Mouse (Mus musculus): ENCODE measurements around the gene Larp1. TPM values are rescaled to one million over a fixed set of nuclear protein-coding genes. Genes with fewer than 3 reads are reported as not detected.

Gene Larp1
- total RNA-seq, 2 experiments from 2014 or later = 69.6 to 69.9 TPM

DNA sequence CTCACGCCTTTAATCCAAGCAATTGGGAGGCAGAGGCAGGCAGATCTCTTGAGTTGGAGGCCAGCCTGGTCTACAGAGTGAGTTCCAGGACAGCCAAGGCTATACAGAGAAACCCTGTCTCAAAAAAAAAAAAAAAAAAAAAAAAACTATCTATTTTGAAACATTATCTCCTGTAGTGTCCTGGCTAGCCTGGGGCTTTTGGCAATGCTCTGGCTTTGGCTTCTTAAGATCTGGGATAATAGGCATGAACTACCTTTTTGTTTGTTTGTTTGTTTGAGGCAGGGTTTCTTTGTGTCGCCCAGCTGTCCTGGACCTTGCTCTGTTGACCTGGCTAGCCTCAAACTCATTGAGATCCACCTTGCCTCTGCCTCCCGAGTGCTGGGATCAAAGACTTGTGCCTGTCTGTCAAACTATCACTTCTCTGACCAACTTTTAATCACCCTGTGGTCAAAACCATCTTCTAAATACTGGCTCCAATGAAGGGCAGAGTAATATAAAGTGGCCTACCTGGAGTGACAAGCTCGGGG is 92.4 kb downstream of the Larp1 start:
- no peak for DNase-seq

DNA sequence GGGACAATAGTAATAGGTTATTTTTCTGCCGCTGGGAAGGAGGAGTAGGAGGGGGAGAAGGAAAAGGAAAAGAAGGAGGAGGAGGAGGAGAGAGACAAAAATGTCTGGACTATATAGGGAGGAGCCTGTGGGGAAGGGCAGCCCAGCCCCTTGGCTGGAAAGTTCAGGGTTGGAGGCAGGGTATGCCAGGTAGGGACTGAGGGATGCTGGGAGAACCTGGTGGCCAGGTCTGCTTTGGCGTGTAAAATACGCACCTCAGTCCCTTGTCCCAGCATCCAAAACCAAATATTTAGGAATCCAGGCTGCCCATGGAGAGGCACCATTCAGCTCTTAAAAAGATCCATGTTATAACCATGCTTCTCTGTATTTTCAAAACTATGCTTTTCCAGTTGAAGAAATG is 93.3 kb downstream of the Larp1 start:
- no peak for DNase-seq

DNA sequence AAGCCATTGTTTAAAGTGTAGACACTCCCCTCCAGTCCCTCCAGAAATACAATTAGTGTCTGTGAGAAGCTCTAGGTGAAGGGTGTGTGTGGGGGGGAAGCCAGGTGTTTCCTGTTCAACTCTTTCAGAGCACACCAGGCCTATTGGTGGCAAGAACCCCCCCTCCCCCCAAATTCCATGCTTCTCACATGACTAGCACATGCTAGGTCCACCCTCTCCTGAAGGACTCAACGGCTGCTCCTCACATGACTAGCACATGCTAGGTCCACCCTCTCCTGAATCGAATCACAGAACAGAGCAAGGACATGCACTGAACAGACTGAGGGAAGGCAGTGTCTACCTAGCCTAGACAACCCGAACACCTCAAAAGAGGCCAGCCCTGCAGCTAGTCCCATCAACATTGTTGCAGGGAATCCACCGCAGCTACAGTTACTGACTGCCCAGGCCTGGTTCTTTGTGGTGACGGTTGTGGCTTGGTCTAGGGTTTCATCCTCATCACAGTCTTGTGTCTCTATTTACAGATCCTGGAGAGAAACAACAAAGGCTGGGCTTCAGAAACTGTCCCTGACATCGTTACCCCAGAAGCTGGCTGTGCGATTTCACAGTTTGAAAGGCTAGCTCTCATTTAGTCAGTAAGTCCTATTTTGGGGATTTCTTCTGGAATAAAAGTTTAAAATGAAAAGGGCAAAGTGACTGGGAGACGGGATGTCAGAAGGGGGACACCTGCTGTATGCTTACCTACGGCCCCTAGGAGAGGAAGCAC is 93.9 kb downstream of the Larp1 start:
- DNase-seq = peak; percentile 16

DNA sequence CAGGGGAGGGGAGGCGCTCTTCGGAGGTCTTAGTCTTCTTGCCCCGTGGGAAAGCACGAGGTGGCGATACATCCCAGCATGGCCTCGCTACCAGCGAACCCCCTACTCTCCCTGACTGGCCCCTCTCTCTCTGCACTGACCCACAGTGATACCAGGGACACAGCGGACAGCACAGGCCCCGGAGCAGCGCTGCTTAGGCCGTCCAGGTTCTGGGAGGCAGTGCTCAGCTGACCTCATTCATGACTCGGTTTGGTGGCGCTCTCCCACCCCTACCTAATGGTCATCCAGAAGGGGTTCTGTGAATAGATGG is 94.4 kb downstream of the Larp1 start:
- no peak for DNase-seq

DNA sequence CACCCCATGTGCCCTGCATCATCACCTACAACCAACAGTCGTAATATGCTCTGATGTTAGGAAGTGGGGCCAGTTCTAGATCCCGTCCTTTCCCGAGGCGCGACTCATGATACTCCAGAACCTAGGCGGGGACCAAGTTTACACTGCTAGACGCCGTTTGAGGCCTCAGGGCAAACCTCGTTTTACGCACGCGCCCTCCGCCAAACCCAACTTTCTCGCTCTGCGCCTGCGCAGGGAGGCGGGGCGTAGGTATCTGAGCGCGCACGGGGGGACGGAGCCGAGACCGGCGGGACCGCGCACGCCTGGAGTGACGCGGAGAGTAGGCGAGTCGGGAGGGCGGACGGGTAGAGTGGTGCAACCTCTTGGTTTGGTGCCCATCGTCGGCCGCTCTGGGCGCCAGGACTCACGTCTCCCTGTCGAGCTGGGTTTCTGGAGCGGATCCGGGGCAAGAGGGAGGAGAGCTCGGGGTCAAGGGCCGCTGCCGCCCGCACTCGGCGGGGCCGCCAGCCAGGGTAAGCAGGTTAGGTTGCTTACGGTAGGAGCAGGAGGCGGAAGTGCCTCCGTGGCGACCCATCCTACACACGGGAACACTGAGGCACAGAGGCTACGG is 94.9 kb downstream of the Larp1 start, which contains the start of gene Cnot8:
Gene Cnot8, plus strand, starts transcription at position 457 of the 610 bp plus-strand sequence.
- peak; percentile 99 for DNase-seq

DNA sequence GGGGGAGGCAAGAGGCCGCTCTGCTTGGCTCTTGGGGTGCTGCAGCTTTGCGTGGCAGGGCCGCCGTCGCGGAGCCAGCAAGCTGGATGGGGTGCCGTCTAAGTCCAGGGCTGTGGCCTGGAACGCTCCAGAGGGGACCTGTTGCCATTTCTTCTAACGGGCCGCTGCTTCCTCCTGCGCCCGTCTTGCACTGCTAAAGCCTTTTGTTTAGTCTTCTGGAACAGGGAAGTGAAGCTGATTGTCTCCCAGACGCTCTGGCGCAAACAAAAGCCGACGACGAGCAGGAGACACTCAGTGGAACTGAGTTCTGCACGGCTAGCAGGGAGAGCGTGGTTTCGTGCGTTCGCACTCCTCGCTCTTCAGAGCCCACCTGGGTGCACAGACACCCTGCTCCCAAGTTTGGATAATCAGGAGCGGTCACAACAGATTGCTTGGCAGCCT is 95.5 kb downstream of the Larp1 start:
- DNase-seq = no peak

DNA sequence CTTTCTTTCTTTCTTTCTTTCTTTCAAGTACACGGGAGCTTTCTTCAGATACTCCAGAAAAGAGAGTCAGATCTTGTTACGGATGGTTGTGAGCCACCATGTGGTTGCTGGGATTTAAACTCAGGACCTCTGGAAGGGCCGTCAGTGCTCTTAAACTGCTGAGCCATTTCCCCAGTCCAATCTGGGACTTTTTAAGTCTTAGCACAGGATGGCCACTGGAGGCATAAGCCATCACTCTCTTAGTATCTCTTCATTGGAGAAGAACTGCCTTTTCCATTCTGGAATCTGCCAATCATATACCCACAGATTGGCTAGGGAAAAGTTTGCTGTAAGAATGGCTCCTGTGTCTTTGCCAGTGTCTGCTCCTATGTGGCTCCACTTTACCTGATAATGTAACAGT is 98.1 kb downstream of the Larp1 start:
- DNase-seq = no peak

DNA sequence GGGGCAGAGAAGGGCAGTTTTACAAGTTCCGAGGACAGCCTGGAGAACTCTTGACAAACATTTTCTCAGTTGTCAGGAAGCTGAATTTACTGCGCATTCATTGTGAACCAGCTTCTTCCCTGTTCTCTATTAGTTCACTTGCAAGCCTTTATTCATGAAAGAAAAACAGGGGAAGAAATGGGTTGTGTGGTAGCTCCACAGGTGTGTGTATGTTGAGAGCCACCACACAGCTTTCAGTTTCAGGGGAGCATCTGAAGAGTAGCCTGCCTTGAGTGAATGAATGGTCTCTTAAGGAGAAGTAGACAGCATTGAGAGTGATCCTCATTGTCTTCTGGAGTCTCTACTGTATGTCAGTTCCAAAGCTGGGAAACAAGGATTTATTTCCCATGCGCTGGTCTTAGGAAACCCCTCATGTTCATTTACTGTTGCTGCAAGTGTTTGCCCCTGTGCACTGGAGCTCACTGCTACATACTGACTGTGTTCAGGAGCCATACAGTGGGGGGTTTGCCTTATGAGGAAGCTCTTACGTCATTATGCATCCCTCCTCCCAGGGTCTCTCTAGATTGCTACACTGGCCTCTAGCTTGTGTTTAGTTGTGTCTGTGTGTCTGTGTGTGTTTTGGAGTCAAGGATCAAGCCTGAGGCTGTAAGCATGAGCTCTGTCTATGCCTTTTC is 98.9 kb downstream of the Larp1 start:
- DNase-seq = no peak

Other genes with a start within 250 kb of the Larp1 start
- 10 to 100 TPM; 31.9 to 36.7 TPM for gene Sap30l, start 207.4 kb upstream of the Larp1 start, total RNA-seq (2021)
- under 1 TPM; 0.74 to 0.81 TPM for gene Hand1, start 176.2 kb upstream of the Larp1 start, total RNA-seq (2021)
- gene Gm12248, start 84.1 kb downstream of the Larp1 start, total RNA-seq (2021) = not detected
- 10 to 100 TPM; 41.8 to 43.0 TPM for gene Cnot8, start 95.1 kb downstream of the Larp1 start, total RNA-seq (2021)
- 10 to 100 TPM; 12.3 to 13.1 TPM for gene Gemin5, start 159.5 kb downstream of the Larp1 start, total RNA-seq (2021)
- 10 to 100 TPM; 50.1 to 54.3 TPM for gene Mrpl22, start 162.6 kb downstream of the Larp1 start, total RNA-seq (2021)
- gene Igtp, start 190.5 kb downstream of the Larp1 start, total RNA-seq (2021) = 1 to 10 TPM; 4.8 to 4.9 TPM
- gene Irgm2, start 190.6 kb downstream of the Larp1 start, total RNA-seq (2021) = 1 to 10 TPM; 4.4 to 4.8 TPM

All from heart, postnatal 4 days (tissue).